Mouse (Mus musculus) monocyte, adult 59 days (primary cell): ENCODE data around the gene Rem2. TPM values are rescaled to one million over a fixed set of nuclear protein-coding genes. Genes with fewer than 3 reads are reported as not detected.

Source experiments
- total RNA-seq, 2 experiments: library from RNA; stranded (reverse); gene quantifications; one replicate each; pipeline ENCODE4 v1.2.4; 2023

The Rem2 gene
- total RNA-seq: not detected

GRCm38 (mm10) chr14:54475941-54476844 is at the start of gene Rem2:
Gene Rem2, plus strand, starts transcription at chr14:54476100.

DNA sequence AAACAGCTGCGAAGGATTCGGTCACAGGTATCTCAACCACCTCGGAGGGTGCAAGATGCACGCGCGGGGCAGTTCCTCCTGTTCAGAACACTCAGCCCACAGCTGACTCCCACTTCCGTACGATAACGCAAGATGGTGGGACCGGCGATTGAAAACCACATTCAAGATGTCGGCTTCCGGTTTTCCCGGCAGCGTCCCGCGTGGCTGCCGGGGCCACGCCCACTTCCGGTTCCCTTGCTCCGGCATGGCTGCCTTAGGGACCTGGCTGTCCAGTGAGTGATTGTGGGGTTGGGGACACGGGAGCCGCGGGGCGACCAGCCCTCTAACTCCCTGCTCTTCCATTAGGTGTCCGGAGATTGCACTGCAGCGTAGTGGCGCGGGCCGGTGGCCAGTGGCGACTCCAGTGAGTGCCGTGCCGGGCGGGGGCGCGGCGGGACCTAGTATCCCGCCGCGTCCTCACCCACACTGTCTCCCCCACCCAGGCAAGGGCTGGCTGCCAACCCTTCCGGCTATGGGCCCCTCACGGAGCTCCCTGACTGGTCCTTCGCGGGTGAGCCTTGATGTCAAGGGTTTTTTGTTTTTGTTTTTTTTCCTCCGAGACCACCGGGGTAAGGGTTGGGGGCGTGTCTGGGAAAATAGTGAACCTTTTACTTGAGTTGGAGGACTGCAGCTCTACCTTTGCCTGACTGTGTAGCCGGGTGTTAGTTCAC is 49.1 kb upstream of the Rem2 start, which contains the start of gene Mrpl52:
Gene Mrpl52 (plus strand): TSS at position 221 of the 710 bp plus-strand sequence.

GRCm38 (mm10) chr14:54431334-54432077 is 44.4 kb upstream of the Rem2 start, which contains the start of gene Mmp14:
Gene Mmp14, plus strand, starts transcription at chr14:54431612.

GRCm38 (mm10) chr14:54463959-54464292 is 12.0 kb upstream of the Rem2 start, which contains the start of gene Lrp10:
Gene Lrp10, plus strand, starts transcription at chr14:54464137.

Other genes with a start within 250 kb of the Rem2 start
- gene Dad1, start 222.0 kb upstream of the Rem2 start, total RNA-seq: 100 to 1,000 TPM; 104 to 119 TPM
- gene Abhd4, start 221.9 kb upstream of the Rem2 start, total RNA-seq: 10 to 100 TPM; 46.3 to 52.7 TPM
- not detected for gene Olfr49, start 191.2 kb upstream of the Rem2 start, total RNA-seq
- gene Oxa1l, start 115.3 kb upstream of the Rem2 start, total RNA-seq: 10 to 100 TPM; 69.3 to 69.9 TPM
- 10 to 100 TPM; 67.4 to 75.2 TPM for gene Slc7a7, start 58.3 kb upstream of the Rem2 start, total RNA-seq
- 10 to 100 TPM; 77.0 to 87.1 TPM for gene Mrpl52, start 49.2 kb upstream of the Rem2 start, total RNA-seq
- 1 to 10 TPM; 1.4 to 2.5 TPM for gene Mmp14, start 44.5 kb upstream of the Rem2 start, total RNA-seq
- gene Lrp10, start 12.0 kb upstream of the Rem2 start, total RNA-seq: 100 to 1,000 TPM; 109 to 130 TPM
- gene Prmt5, start 41.4 kb downstream of the Rem2 start, total RNA-seq: 10 to 100 TPM; 13.4 to 14.5 TPM
- 1 to 10 TPM; 7.1 to 7.4 TPM for gene Haus4, start 78.5 kb downstream of the Rem2 start, total RNA-seq
- under 1 TPM; 0.79 to 0.84 TPM for gene Ajuba, start 101.5 kb downstream of the Rem2 start, total RNA-seq
- gene 4931414P19Rik, start 129.9 kb downstream of the Rem2 start, total RNA-seq: 1 to 10 TPM; 6.6 to 7.8 TPM
- 10 to 100 TPM; 63.1 to 66.7 TPM for gene Psmb5, start 141.9 kb downstream of the Rem2 start, total RNA-seq
- gene Psmb11, start 145.3 kb downstream of the Rem2 start, total RNA-seq: not detected
- not detected for gene Gm17606, start 164.9 kb downstream of the Rem2 start, total RNA-seq
- gene Cdh24, start 165.3 kb downstream of the Rem2 start, total RNA-seq: 1 to 10 TPM in 1 of 2 experiments, under 1 TPM in 1; 0.76 to 2.9 TPM
- 10 to 100 TPM; 22.4 to 23.1 TPM for gene 1700123O20Rik, start 210.1 kb downstream of the Rem2 start, total RNA-seq
- 100 to 1,000 TPM; 302 to 334 TPM for gene Acin1, start 210.8 kb downstream of the Rem2 start, total RNA-seq
- not detected for gene Gm29776, start 222.7 kb downstream of the Rem2 start, total RNA-seq
- gene Cebpe, start 236.1 kb downstream of the Rem2 start, total RNA-seq: 1 to 10 TPM; 1.4 to 2.4 TPM